Mouse (Mus musculus): ENCODE results near the gene Taok3.

GRCm38 (mm10) chr5:117140374-117140773 lies 20.4 kb downstream of the Taok3 start:
- no peak for TF ChIP-seq EP300 (IDR thresholded peaks at IDR 0.05; ENCODE audit: low read length)
- TF ChIP-seq MYC (IDR thresholded peaks at IDR 0.05; ENCODE audit: low read depth, low read length): no peak
- TF ChIP-seq MAX (IDR thresholded peaks at IDR 0.05; ENCODE audit: low read length): no peak
- no peak for TF ChIP-seq TCF12 (IDR thresholded peaks at IDR 0.05; ENCODE audit: low read depth, low read length)
- no peak for TF ChIP-seq USF1 (IDR thresholded peaks at IDR 0.05; ENCODE audit: low read depth, low read length)
